Mouse (Mus musculus) spleen, postnatal 14 days (tissue): ENCODE measurements around the gene Lrrc36.

Experiments used
- DNase-seq, 2 experiments: peaks; one replicate each; pipeline ENCODE4 v3.0.0; 2021 to 2022; ENCODE audit warnings: low spot score in 2 of 2

Lrrc36 gene

DNA sequence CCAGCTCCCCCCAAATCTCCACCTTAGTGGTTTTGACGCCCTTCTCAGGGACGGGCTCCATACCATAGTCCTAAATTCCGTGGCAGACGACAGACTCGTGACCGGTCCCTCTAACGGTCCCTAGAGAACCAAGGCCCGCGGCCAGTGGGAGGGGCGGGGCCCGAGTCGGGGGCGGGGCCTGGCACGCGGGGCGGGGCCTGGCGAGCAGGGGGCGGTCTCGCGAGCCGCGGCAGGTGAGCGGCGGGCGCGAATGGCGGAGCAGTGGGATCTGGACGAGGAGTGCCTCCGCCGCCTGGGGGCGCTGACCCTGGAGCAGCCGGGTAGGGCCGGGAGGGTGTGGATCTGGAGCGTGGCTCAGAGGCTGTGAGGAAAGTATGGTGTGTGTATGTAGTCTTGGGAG is at the start of gene Lrrc36, which contains the start of gene Kctd19:
Gene Lrrc36 (plus strand): TSS at position 181 of the 400 bp plus-strand sequence.
Gene Kctd19 (minus strand): TSS at position 112 of the 400 bp plus-strand sequence.
- DNase-seq = peak; percentile 19 to 36

DNA sequence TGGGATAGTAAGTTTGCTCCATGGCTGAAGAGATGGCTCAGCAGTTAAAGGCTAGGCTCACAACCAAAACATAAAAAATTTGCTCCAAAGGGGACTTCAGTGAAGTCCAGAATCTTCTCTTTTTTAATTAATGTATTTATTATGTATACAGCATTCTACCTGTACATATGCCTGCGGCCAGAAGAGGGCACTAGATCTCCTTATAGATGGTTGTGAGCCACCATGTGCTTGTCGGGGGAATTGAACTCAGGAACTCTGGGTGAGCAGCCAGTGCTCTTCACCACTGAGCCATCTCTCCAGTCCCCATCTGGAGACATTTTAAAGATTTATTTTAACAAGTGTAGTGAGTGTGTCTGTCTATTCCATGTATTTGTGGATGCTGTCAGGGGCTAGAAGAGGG is 46.3 kb upstream of the Lrrc36 start:
- DNase-seq = no peak

DNA sequence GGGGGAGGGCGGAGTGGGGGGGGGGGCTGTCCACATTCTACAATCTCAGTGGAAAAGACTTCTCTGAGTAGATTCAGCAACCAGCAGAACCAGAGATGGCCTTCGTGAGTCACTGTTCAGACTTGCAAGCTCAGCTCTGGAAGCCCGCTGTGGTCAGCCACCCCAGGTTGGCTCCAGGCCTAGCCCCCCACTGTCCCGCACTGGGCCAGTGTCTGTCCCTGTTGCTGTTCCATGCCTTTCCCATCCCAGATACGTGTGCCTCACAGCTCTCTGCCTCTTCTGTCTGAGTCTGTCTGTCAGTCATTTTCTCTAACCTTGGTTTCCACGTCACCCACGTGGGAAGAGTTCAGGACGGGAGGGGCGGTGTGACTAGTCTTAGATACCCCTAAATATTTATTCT is 40.9 kb upstream of the Lrrc36 start:
- DNase-seq = no peak

DNA sequence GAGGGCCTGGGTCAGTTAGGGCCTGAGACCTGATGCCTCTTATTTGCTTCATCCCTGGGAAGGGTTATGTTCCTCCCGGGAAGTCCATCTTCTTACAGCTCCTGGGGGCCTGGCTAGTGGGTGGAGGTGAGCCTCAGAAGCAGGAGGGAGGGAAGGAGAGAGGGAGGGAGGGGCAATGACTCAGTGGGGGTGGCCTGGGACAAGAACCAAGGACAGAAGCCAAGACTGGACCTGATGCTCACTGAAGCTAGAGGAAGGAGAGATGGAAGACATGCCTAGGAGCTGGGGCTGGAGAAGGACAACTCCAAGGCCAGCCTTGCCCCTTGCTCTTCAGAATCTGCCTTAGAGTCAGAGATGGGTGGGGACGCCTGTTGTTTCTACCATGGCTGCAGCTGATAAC is 40.3 kb upstream of the Lrrc36 start, which contains the start of gene Plekhg4:
Gene Plekhg4 (plus strand): TSS at position 243 of the 400 bp plus-strand sequence.
- no peak for DNase-seq

DNA sequence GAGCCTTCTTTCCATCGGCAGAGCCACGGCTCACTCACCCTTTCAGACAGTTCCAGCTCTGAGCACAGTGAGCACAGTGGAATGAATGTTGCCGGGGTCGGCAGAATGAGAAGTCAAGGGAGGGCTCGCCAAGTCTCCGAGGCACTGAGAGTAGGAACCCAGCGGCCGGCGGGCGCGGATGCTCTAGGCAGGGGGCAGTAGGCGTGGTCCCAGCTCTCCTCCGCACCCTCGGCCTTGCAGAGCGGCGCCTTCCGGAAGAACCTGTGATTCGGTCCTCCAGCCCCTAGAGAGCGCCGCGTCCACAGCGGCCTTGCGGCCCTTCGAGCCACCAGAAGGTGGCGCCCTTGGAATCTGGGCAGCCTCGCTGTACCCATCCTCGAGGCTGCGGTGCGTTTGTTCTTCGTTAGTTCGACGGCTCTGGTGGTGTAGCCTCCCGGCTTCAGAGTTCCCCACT is 38.8 kb upstream of the Lrrc36 start:
- DNase-seq = no peak

DNA sequence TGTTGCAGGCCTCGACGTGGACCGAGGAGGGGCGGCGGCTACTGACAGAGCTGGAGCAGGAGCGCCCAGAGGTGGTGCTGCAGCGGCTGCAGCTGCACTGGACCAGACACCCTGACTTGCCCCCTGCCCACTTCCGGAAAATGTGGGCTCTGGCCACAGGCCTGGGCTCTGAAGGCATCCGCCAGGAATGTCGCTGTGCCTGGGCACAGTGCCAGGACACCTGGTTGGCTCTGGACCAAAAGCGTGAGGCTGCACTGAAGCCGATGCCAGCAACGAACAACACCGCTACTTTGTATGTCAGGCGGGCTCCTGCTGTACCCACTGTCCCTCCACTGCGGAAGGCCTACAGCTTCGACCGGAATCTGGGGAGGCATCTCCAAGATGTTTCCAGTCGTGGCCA is 34.7 kb upstream of the Lrrc36 start:
- no peak for DNase-seq

DNA sequence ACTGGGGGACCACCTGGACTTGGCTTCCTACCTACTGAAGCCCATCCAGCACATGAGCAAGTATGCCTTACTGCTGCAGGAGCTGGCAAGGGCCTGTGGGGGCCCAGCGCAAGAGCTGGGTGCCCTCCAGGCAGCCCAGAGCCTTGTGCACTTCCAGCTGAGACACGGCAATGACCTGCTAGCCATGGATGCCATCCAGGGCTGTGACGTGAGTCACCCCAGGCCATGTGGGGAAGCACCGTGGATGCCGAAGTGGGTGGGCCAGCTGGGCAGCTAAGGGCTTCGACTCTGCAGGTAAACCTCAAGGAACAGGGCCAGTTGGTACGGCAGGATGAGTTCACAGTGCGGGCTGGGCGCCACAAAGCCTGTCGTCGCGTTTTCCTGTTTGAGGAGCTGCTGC is 33.1 kb upstream of the Lrrc36 start:
- no peak for DNase-seq

DNA sequence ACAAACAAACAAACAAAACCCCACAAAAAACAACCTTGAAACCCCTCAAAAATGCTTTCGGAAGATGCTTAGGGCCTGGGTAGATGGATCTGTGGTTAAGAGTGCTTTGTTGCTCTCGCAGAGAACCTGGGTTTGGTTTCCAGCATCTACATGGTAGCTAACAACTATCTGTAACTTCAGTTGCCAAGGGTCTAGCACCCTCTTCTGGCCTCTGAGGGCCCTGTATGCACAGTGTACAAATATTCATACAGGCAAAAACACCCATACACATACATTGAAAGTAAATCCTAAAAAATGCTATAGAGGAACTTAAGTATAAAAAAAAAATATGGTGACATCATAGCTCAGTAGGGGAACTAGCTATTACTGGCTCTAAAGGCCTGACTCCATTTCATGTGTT is 29.3 kb upstream of the Lrrc36 start:
- DNase-seq = no peak

DNA sequence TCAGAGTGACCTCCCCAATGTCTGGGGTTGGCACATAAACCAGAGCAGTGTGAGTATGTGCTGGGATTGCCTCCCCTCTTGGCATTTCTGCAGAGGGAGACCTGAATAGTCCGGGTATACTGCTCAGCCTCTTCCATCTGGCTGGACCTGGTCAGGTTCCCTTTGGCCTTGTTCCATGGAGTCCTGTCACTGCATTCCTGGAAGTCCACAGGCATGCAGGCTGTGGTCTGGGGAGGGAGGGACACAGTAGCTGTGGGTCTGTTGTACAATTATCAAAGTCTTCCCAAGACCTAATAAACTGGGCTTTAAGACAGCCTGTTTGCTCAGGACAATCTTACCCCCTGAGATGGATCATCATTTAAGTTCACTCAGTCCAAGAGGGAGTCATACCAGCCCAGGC is 26.2 kb upstream of the Lrrc36 start:
- DNase-seq = no peak

DNA sequence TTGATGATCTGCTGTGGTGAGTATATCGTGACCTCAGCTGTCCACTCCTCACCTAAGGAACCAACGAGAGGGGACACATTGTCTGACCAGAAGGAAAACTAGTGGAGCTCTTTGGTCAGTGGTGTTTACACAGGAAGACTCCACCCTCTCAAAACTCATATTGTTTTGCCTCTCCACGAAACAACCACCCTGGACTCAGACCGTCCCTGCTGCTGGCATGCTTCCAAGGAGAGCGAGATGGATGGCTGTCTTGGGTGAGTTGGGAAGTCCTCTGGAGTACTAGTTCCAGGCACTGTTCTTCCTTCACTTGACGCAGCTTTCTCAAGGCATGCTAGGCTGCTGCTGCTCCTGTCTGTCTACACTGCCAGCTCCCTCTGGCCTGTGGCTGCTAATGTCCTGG is 24.3 kb upstream of the Lrrc36 start:
- DNase-seq = no peak

DNA sequence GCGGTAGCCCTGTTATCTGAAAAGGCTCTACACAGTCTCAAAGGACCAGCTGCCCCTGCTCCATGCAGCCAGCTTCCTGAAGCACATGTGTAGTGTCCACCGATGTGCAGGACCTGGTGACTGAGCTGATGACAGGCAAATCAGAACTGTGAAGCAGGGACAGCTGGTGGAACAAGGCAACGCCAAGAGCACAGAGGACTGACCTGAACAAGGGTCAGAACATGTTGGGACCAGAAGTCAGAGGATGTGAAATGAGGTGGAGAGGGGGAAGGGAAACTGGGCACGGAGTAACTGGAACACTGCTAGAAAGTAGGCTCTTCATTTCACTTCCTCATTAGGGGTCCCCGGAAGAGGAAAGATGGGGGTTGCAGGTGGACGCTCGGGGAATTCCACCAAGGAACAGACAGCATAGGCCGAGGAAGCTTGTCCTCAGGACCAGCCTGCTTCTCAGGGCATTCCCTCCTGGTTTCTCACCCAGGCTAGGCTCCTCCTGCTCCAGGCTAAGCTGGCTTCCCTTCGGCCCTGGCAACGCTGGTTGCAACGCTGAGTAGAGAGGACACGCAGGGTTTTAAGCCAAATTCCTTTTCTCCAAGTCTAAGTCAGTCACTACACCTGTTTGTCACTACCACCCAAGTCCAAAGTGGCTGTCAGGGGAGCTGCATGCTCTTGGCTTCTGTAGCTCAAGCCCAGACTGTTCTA is 20.1 kb upstream of the Lrrc36 start:
- DNase-seq = no peak

DNA sequence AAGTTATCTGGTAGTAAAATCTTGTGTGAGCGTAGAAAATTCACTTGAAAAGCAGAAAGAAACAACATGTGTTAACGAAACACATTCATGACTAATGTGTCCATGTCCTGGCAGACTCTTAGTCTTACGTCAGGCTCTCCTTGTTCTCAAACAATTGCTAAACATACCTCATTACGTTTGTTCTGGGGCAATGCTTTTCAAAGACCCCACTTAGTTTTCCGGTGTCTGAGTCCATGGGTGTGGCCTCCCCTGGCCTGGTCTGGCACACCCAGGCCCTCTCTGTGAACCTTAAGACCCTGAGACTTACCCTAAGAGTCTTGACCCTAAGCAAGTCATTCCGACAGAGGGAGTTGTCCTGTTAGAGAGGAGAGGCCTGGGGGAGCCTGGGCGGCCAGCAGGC is 19.5 kb upstream of the Lrrc36 start:
- DNase-seq = no peak

DNA sequence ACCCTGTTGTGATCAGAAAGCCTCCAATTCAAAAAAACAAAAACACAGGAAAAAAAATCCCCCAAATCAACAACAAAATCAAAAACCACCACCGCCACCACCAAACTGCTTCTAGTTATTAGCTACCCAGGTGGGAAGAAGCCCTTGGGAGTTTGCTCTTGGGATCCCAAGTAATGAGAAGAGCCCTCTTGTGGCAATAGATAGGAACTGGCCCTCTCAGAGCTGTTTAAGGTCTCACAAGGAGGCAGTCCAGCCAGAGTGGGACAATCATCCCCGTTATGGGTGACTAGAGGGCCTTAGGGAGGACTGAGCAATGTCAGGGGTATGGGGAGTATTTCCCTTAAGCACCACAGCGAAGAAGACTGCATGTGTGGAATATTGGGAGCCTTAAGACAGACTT is 15.6 kb upstream of the Lrrc36 start:
- peak in 1 of 2 experiments; percentile 19 for DNase-seq

DNA sequence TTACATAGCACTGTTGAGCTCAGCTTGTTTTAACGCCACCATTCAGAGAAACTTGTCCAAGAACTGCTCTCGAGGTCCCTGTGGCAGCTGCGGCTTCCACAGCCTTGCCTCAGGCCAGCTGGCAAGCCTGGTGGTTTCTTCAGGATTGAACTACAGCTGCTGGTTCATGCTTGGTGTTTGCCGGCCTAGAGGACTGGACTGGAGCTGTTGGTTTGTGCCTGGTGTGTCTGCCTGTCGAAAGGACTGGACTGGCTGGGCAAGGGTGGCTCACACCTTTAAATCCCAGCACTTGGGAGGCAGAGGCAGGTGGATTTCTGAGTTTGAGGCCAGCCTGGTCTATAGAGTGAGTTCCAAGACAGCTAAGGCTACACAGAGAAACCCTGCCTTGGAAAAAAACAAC is 13.4 kb upstream of the Lrrc36 start:
- no peak for DNase-seq

DNA sequence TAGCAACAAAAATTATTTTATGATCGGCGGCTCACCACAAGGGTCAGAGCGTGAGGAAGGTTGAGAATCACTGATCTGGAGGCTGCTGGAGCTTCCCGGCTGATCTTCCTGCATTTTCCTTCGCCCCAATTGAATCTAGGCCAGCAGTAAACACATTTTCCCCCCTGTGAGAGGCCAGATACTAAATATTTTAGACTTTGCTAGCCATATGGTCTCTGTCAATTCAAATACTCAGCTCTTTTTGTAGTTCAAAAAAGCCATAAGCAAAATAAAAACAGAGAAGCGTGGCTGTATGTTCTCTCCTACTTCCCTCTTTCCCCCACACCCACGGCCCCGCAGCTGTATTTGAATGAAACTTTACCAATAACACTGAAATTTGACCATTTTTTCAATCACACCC is 9.9 kb upstream of the Lrrc36 start:
- no peak for DNase-seq

DNA sequence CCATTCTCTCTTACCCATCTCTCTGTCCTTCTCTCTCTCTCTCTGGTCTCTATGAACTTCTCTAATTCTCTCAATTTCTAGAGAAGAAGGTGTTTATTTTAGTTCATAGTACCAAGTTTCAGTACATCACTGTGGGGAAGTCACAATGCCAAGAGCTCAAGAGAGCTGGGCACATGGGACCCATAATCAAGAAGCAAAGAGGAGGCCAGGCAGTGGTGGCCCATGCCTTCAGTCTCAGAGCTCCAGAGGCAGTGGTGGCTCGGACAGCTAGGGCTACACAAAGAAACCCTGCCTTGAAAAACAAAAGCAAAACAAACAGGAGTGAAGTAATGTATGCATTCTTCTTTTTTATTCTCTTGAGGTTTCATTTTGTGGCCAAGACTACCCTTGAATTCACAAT is 8.9 kb upstream of the Lrrc36 start:
- DNase-seq = no peak

DNA sequence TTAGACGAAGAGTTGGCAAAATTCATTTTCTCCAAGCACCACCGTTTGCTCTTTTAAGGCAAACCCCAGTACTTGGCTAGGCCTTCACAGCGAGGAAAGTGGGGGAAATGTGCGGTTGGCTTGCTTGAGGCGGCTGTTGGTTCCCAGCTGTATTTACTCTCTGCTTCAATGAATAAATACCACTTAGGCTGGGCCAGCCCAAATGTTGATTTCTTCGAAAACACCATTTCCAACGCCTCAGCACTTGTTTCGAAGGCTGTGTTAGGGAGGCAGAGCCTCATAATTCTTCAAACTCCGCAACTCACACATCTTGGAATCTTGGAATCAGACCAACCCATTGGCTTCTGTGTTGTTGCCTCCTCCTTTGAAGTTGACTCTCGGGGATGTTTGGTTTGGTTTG is 7.0 kb upstream of the Lrrc36 start:
- no peak for DNase-seq

DNA sequence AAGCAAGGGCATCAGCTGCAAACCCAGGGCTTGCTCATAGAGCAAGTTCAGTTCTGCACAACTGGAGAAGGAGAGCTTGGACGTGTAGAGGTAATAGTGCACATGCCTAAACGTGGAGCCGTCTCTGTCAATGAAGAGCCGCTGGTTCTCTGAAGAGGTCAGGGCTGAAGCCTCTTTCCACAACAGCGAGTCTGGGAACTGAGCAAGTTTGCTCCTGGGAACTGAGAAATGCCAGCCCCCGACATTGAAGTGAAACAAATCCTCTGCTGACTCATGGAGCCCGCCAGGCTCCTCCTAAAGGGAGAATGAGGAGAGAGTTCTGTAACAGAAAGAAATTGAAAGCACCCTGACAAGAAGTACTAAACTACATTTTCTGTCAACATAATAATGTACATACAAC is 5.0 kb upstream of the Lrrc36 start:
- no peak for DNase-seq

DNA sequence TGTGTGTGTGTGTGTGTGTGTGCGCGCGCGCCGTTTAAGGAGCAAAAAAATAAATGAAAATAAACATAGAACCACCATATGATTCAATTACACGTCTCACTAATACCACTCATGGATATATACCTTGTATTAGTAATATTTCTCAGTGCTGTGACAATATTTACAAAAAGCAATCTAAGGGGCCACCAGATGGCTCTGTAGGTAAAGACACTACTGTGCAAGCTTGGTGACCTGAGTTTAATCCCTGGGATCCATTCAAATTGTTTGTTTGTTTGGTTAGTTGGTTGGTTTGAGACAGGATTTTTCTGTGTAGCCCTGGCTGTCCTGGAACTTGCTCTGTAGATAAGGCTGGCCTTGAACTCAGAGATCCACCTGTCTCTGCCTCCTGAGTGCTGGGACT is 3.4 kb upstream of the Lrrc36 start:
- DNase-seq = no peak

DNA sequence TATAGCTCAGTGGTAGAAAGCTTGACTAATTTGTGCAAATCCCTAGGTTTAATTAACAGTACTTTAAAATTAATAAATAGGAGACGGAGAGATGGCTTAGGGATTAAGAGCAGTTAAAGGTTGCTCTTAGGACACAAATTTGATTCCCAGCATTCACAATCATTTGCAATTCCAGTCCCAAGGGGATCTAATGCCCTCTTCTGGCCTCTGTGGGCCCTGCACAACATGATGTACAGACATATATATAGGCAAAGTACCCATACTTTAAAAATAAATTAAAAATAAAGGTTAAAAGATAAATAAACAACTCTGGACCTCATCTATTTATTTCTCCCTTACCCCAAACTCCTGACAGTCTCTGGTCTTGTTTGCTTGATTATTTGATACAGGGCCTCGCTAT is 5.6 kb downstream of the Lrrc36 start:
- no peak for DNase-seq

DNA sequence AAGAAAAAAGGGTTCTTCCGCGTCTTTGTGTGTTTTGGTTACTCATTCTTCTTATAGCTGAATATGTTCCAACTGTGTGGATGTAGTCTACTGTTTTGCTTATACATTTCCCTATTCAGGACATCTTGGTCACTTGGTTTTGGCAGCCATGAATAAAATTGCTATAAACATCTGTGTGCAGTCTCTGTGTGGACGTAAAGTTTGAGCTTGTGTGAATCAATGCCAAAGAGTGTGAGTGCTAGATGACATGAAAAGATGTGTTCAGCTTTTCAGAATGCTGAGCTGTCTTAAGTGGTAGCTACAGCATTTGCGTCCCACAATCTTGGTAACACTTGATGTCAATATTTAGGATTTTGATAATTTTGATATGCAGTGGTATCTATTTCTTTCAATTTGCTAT is 6.4 kb downstream of the Lrrc36 start:
- no peak for DNase-seq

DNA sequence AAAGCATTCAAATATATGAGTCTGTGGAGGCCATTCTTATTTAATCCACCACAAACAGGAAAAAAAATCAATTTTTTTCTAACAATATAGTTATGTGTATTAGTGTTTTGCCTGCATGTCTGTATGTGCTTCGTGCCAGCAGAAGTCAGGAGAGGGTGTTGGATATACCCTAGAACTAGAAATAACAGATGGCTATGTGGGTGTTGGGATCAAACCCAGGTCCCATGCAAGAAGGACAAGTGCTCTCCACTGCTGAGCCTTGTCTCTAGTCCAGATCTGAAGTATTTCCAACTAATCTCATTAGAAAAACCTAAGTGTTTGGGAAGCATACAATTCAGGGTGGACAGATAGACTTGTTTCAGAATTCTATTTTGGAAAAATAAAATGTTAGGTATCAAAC is 8.6 kb downstream of the Lrrc36 start:
- no peak for DNase-seq

DNA sequence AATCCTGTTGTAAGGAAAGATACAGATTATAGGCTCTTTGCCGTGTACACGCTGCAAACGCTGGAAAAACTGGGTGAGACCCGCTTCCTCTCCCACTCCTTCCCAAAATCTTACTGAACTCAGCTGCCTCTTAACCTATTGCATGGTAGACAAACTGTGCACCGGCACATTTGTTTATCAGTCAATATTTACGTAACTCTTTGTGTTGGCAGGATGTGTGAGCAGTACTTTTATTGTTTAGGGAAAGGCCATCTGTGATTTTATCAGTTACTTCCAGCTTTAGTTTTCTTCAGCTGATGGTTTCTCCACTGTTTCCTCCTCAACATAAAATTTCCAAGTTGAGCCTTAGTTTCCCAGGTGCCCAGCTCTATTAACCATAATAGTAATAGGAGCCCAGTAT is 13.5 kb downstream of the Lrrc36 start:
- no peak for DNase-seq
